Mouse (Mus musculus): Measurements from ENCODE around the gene Prkab1.

DNA sequence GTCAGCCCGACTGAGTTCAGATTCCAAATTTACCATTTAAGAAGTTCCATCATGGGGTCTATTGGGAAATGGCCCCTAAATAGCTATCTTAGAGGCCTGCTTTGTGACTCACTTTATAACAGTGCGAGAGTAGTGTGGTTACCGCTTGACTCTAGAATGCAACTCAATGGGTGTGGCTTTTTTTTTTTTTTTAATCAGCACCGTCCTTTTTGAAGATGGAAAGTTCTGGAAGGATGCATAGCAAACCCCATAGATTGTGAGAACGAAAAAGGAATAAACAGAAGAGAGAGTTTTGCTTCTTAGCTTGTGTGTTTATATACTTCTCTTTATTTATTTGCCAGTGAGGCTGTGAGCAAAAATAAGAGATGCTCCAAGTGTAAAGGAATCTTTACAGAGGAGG is 1.8 kb upstream of the Prkab1 start:
- TF ChIP-seq POLR2A (IDR thresholded peaks at IDR 0.05; ENCODE audit: borderline replicate concordance, control insufficient read depth, low read depth, low read length) (no peak), CTCF (IDR thresholded peaks at IDR 0.05; ENCODE audit: control insufficient read depth, insufficient read depth, low read length) (no peak)
